Mouse (Mus musculus) gastrocnemius, postnatal 4 days (tissue): ENCODE data around the gene Fev. TPM values are rescaled to one million over a fixed set of nuclear protein-coding genes. Genes with fewer than 3 reads are reported as not detected.

ENCODE experiments used
- DNase-seq, 2 experiments: peaks; one replicate each; pipeline ENCODE4 v3.0.0; 2021 to 2022; ENCODE audit warnings: low spot score in 2 of 2, mixed read lengths in 2 of 2
- long read RNA-seq, 2 experiments: library from polyadenylated mRNA; stranded (forward); transcript quantifications; one replicate each; pipeline ENCODE4 v2.0.0; 2021
- total RNA-seq, 2 experiments: library from RNA; stranded (reverse); gene quantifications; 2 replicates each; pipeline ENCODE4 v1.2.3; 2021

Gene Fev
- not detected for total RNA-seq
- long read RNA-seq, experiment 1: 0 reads
- long read RNA-seq, experiment 2: 0 reads

DNA sequence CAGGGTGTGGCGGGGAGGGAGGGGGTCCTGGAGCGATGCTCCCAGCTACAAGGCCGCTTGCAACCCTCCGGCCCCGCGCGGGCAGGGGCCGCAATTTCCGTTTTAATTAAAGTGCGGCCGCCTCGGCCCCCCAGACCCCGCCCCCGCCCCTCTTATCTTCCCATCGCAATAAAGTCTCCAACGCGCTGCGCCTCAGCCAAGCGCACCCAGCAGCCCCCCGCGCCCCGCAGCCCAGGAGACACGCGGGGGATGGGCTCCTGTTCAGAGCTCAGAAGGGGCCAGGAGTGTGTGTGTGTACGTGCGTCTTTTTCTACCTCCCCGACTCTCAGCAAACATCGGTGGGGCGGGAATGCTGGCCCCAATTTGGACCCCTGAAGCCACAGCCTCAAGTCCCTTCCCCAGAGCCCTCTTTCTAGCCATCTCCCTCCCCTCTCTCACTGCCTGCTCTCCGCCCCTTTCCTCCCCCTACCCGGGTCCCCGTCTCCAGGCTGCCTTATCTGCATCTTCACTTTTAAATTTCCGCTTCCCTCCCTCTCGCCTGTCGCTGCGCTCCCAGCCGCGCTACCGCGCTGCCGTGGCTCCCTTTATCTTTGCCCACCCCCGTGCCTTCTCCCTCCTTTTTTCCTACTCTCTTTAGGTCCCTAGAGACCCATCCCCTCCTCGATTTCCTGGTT is at the start of gene Fev:
TSS of gene Fev (minus strand) at position 51 of the 674 bp plus-strand sequence.
- DNase-seq: no peak

- DNase-seq: no peak
These were observed 42.5 kb upstream of the Fev start for GRCm38 (mm10) chr1:74927621-74928296.

- DNase-seq: no peak
These were observed 41.5 kb upstream of the Fev start for GRCm38 (mm10) chr1:74926721-74927120.

GRCm38 (mm10) chr1:74924464-74924863 is 39.2 kb upstream of the Fev start:
- peak in 1 of 2 experiments; percentile 5 for DNase-seq

GRCm38 (mm10) chr1:74915706-74916105 is 30.5 kb upstream of the Fev start:
- no peak for DNase-seq

DNA sequence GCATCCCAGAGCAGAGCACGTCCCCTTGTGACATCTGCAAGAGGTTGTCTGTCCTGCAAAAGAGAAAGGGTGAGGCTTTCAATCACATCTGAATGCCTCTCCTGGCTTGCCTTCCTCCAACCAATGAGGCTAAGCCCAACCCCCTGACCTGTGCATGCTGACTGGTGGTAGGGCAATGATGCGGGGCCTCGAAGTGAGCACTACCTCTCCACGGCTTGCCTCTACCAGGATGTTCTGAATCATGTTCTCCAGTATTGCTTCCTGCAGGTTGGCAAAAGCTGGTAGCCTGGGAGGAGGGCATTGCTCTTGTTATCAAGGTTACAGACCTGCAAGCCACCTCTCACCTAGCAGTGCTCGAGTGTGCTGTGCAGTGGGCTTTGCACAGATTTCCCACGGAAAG is 17.0 kb upstream of the Fev start:
- DNase-seq: no peak

- no peak for DNase-seq
These were observed 16.5 kb upstream of the Fev start for GRCm38 (mm10) chr1:74901686-74902085.

DNA sequence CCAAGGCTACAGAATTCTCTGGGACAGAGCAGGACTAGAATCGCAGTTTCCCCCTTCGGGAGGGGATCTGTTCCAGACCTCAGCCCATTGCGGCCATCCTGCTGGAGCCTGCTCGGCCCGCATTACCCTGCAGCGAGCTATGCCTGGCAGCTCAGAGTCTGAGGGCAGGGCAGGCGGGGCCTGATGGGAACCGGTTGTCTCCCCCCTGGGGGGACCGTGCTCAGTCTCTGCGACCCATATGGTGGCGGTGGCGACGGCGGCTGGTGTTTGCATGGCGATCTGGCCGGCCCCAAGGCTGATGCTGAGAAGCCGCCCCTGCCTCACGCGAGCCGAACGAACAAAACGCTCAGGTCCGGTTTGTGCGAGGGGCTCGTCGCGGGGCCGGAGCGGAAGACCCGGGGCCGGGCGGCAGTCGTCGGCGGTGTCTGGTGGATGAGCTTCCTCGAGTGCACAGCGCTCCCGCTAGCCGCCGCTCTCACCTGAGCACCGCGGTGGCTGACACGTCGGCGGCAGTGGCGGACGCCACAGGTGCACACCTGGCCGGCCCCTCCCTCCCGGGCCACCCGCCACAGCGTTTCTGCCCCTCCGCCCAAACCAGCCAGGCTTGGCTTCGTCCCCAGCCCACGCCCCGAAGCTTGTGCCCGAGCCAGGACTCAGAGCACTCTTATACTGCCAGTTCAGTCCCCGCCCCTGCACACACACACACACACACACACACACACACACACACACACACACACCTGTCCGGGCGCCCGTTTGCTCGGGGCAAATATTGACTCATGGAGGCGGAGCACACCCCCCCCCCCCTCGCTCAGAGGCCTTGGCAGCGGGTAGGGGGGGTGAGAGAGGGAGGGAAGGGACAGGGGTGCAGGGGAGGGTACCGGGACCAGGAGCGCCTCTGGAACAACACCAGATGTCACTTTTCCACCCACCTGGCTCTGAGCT is 15.4 kb upstream of the Fev start:
- DNase-seq: no peak

- DNase-seq: no peak
These were observed 13.6 kb upstream of the Fev start for GRCm38 (mm10) chr1:74898656-74899431.

DNA sequence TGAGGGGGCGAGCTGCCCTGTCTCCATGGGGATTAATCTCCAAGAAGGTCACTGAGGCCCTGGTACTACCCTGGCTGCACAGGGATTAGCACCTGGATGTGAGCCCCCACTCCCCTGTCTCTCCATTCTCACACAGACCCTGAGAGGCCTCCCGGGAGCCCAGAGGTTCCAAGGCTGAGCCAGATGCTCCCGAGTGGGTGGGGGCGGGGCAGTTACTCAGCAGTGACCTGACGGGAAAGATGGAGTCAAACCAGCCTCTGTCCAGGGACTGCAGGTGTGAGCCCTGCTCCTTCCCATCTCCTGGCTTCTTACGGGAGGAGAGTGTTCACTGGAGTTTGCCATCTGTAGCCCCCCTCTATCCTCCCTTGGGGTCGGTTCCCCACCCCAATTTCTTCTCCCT is 12.8 kb upstream of the Fev start:
- DNase-seq: no peak

DNA sequence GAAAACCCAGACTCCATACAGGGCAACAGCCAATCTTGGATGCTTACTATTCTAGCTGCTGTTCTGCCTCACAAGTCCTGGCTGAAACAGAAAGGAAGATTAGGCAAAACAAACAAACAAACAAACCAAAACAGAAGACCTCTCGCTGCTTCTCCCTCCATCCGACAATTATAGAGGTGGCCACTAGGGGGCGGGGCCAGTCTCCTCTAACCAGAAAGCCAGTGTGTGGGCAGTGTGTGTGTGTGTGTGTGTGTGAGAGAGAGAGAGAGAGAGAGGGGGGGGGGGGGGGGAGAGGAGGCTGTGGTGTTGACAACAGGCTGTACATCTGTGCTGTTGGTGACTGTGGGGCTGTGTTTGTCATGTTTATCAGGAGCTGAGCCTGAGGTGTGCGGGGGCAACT is 9.7 kb upstream of the Fev start:
- DNase-seq: peak in 1 of 2 experiments; percentile 62

- DNase-seq: no peak
These were observed 8.1 kb upstream of the Fev start, which contains the start of gene Cryba2 for GRCm38 (mm10) chr1:74893134-74893855. TSS of gene Cryba2 (minus strand) at chr1:74893143.

DNA sequence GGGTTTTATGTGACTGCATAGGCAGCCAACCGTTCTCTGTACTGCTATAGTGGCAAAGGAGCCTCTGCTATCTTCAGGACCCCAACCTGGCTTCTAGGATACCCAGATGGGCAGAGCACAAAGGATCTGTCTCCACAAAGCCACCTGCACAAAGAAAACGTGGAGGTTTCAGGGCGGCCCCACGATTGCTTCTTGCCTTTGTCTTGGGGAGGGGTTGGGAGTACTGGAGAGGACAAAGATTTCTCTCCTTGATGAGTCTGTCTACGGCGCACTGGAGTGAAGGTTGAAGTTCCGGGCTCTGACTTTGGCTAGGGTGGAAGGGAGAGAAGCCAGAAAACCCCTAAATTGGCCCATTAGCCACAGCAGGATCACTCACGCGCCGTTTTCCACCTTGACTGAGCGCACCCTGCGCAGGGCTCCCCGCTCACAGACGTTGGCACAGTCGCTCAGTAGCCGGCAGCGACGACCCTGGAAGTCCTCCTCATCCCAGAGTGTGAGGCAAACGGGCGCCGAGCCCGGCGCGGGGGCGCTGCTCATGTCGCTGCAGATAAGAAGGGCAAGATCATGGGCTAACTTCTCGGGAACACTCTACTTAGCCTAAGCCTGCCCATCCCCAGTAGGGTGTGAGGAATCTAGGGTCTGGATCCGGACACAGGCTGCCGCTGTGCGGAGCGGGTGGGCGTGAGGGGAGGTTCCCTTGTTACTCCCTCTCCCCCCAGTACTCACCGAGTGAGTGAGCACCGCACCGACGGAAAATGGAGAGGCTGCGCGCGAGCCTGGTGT is 7.3 kb upstream of the Fev start:
- DNase-seq: no peak

GRCm38 (mm10) chr1:74891513-74891912 is 6.3 kb upstream of the Fev start:
- peak in 1 of 2 experiments; percentile 46 for DNase-seq

DNA sequence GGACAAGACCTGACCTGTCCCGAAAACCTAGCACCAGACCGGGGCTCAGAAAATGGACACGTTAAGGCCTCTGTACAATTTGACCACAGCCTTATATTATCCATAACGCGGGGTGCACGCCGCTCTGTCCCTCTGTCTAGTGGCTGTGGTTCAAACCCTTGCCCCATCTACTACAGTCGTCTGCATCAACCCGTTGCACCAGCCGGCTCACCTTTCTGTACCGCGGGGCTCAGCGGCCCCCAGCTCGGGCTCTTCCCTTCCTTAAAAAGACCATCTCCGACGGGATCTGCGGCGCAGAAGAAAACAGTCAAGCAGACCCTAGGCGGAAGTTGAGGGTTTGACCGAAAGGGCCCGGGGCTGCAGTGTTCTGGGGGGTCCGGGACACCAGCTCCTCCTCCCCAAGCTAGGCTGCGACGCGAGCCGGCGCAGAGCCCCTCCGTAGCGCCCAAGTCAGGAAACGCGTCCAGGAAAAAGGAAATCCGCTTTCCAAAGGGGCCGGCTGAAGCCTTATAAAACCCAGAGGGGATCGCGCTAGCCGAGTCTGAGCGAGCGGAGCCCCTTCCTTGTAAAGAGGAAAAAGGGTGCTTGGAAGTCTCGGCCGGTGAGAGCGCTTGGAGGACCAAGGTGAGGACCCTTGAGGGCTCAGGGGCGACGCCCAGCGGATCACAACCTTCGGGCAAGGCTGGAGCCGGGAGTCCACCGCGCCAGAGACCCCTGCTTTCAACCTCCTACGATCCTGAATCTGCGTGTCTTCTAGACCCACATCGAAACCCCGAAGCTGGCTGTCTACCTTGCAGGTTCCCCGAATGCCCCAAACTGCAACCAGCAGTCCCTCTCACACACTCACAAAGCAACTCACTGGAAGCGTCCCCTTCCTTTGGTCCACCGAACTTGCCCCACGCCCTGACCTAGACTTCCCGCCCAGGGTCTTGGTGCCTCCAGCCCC is 750 bp downstream of the Fev start:
- no peak for DNase-seq

DNA sequence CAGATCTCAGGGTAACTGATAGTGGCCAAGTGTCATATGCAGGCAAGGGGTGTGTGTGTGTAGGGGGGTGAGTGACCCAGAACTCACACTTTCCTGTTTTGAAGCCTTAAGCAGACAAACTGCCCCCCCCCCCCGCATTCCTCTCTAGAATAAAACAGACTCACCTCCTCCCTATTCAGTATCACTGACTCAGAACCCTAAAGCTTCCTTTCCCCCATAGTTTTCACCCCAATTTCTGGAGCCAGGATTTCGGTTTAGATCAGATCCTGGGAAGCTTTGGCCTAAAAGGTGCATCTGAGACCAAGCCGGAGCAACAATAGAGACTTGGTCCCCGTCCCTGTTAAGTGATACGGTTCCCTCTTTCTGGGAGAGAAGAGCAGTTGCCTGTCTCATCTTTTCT is 1.8 kb downstream of the Fev start:
- DNase-seq: no peak

DNA sequence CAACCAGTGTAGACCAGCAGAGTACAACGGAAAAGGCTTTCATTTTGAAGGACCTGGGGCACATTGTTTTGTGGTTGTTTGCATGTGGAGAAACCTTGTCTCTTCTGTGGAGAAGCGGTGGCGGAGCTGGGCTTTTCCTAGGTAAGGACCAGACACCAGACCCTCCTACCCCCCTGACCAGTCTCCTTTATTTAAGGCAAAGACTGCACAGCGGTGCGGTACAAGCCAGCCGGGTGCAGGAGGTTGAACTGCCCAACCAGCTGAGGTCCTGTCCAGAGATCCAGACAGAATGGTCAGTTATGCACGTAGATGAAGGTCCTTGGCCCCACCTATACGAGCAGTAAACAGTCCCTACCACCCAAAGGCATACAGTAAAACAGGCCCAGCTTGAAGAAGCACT is 2.4 kb downstream of the Fev start:
- no peak for DNase-seq

DNA sequence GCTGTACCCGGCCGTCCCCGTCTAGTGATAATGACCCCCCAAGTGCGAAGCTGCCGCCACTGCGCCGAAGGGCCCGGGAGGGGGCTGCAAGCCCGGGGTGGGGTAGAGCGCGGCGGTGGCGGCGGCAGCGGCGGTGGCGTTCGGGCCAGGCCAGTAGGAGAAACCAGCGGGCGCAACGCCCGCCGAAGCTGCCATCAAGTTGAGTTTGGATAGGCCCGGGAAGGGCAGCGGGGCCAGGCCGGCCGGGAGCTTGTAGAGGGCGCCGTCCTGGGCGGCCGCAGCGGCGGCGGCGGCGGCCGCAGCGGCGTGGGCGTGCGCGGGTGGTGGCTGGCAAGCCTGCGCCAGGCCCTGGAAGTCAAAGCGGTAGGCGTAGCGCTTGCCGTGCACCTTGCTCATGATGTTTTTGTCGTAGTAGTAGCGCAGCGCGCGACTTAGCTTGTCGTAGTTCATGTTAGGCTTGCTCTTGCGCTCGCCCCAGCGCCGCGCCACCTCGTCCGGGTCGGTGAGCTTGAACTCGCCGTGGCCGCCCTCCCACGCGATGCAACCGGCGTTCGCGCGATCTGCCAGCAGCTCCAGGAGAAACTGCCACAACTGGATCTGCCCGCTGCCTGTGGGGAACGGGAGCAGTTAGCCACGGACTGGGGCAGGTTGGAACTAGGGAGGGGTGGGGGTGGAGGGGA is 3.0 kb downstream of the Fev start:
- no peak for DNase-seq
